Mouse (Mus musculus) midbrain, postnatal 0 days (tissue): ENCODE measurements at regions not wholly inside any gene's neighbourhood (a gene's known extent, or its start where the extent isn't known, plus 50 kb on each side); places are given as distances from the start of the nearest gene placed in this dataset.

Experiments used
- ATAC-seq: fragments of 200-750 bp; cut with Nextera tagmentation; 2 replicates; pipeline ENCODE4 v1.8.0; 2017; ENCODE audit warnings: moderate number of reproducible peaks, mild to moderate bottlenecking, moderate TSS enrichment, moderate library complexity; ENCODE audit not compliant: low FRiP score
- DNase-seq: peaks from one replicate; pipeline ENCODE4 v3.0.0-alpha.2; 2015; ENCODE audit warnings: low spot score
- H3K27ac ChIP-seq: fragments of 300-500 bp; sonication (generic); 2 replicates; pipeline ENCODE4 v1.5.1; 2014; ENCODE audit warnings: low read depth, mild to moderate bottlenecking, low read length, mixed read lengths
- H3K27me3 ChIP-seq: fragments of 300-500 bp; sonication (generic); 2 replicates; pipeline ENCODE4 v1.6.1; 2014; ENCODE audit warnings: low read length, control low read depth, mixed read lengths; ENCODE audit not compliant: insufficient read depth
- H3K36me3 ChIP-seq: fragments of 300-500 bp; sonication (generic); 2 replicates; pipeline ENCODE4 v1.6.1; 2014; ENCODE audit warnings: low read length, control low read depth, mixed read lengths; ENCODE audit not compliant: insufficient read depth
- H3K4me1 ChIP-seq: fragments of 300-500 bp; sonication (generic); 2 replicates; pipeline ENCODE4 v1.6.1; 2014; ENCODE audit warnings: mild to moderate bottlenecking, control low read depth, antibody characterized with exemption, low read length, mixed read lengths; ENCODE audit not compliant: insufficient read depth
- H3K4me2 ChIP-seq: fragments of 300-500 bp; sonication (generic); 2 replicates; pipeline ENCODE4 v1.6.1; 2014; ENCODE audit warnings: low read depth, mild to moderate bottlenecking, low read length, mixed read lengths; ENCODE audit not compliant: poor library complexity, severe bottlenecking
- H3K4me3 ChIP-seq: fragments of 300-500 bp; sonication (generic); 2 replicates; pipeline ENCODE4 v1.5.1; 2014; ENCODE audit warnings: low read depth, mild to moderate bottlenecking, low read length, moderate library complexity
- H3K9ac ChIP-seq: fragments of 300-500 bp; sonication (generic); replicated peaks from 2 replicates; pipeline ENCODE4 v1.6.1; 2014; ENCODE audit warnings: mild to moderate bottlenecking, low read length, moderate library complexity, mixed read lengths; ENCODE audit not compliant: poor library complexity, severe bottlenecking
- H3K9me3 ChIP-seq: fragments of 300-500 bp; sonication (generic); 2 replicates; pipeline ENCODE4 v1.6.1; 2016; ENCODE audit warnings: low read length, control low read depth
- CTCF ChIP-seq: IDR thresholded peaks from 2 replicates; pipeline ENCODE4 v1.5.1; 2016; ENCODE audit warnings: antibody characterized with exemption, mild to moderate bottlenecking
- WGBS: fragments of 180-500 bp; shearing (Covaris S2); extraction: QIAGEN DNeasy Blood & Tissue Kit; methylation state at CpG from one replicate; pipeline ENCODE4 v1.1.7; 2014; 5-methylcytosine and 5-hydroxymethylcytosine counted together

DNA sequence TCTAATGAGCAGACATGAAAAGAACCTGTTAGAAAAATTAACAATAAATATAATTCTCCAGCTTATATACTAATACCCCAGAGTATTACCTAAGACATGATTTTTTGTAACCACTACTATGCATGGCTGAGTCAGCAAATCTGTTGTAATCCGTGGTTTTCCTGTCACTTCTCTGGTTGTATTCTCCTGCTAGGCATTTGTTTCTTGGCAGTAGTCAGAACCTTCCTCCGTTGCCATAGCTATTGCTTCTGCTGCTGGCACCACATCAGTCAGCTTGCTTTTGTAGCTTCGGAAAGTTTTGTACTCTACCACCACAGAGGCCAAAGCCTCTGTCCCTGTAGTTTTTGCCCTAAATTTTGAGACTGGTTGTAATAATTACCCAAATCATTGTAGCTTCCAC, 381.4 kb upstream of the Dph6 start:
- ATAC-seq: no peak
- no peak overlapping the region for H3K4me3 ChIP-seq
- no peaks in the 10 kb centered on the region for H3K4me1 ChIP-seq
- no peaks in the 10 kb centered on the region for H3K27me3 ChIP-seq
- WGBS: 52% methylated on average over 3 of the region's 3 CpGs
- H3K9me3 ChIP-seq: no peaks in the 10 kb centered on the region
- no peak overlapping the region for H3K9ac ChIP-seq
- no peak overlapping the region for H3K4me2 ChIP-seq
- no peak overlapping the region for H3K27ac ChIP-seq
- peak; percentile 72 for DNase-seq
- H3K36me3 ChIP-seq: no peaks in the 10 kb centered on the region
- TF ChIP-seq CTCF: no peak

DNA sequence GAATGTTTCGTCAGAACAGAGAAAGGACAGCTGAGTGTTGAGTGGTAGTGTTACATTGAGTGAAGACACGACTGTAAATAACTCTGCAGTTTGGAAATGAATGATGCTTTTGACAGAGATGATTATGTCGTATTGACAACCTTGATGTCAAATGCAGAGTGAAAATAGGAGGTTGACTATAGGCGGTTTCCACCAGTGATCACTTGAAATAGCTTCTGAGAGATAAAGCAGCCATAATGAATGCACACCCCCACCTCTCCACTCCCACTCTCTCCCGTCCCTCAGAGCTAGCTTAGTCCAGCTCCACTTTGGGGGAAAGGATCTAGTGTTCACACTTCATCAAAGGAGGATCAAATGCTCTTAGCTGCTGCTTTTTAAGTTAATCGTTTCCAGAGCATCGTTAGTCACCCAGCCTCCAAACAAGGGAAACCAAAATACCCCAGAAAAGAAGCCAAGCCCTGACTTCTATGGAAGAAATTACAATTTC, 387.6 kb upstream of the Dph6 start:
- WGBS: 58% methylated on average over 7 of the region's 7 CpGs

DNA sequence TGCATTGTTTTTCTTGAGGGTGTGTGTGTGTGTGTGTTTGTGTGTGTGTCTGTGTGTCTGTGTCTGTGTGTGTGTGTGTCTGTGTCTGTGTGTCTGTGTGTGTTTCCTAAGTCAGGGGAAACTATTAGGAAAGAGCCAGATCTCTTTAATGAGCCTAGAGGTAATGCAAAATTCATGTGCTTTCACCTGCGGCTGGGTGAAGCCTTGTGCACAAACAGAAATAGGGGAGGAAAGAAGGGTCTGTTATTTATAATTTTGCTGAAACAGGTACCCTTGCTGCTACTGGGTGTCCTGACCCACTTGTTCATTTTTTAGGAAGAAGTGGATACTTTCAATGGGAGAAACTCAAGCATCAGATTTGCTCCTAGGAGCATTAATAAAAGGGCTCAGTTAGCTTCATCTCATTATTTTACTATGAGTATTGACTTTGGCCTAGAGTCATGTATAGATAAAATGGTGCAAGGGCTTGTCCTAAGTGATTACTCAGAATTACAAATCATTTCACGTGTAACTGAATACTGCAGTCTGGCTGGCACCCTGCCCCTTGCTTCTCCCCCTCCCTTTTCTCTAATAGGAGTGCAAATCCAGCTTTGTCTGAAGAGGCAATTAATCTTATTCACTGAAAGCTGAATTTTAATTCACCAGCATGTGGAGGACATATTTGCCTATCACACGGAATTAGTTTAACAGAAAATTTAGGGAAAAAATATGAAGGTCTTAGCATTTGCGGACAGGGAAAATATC, 401.7 kb upstream of the Dph6 start:
- H3K4me1 ChIP-seq: no peaks in the 10 kb centered on the region
- no peaks in the 10 kb centered on the region for H3K9me3 ChIP-seq
- ATAC-seq: 0 out of 2 replicates have a peak, but pooled peaks have one; percentile 52
- no peak overlapping the region for H3K4me3 ChIP-seq
- peak; percentile 58 for DNase-seq
- TF ChIP-seq CTCF: no peak
- 38% methylated on average over 4 of the region's 4 CpGs for WGBS
- no peak overlapping the region for H3K27ac ChIP-seq
- no peak overlapping the region for H3K9ac ChIP-seq
- no peak overlapping the region for H3K4me2 ChIP-seq
- H3K27me3 ChIP-seq: no peaks in the 10 kb centered on the region
- H3K36me3 ChIP-seq: no peaks in the 10 kb centered on the region

More for the DNA sequence above, 387.6 kb upstream of the Dph6 start:
- Histone ChIP-seq H3K9me3 (no peaks in the 10 kb centered on the region), H3K27ac (no peak overlapping the region), H3K36me3 (no peaks in the 10 kb centered on the region), H3K9ac (no peak overlapping the region), H3K4me2 (no peak overlapping the region), H3K4me1 (no peaks in the 10 kb centered on the region), H3K4me3 (no peak overlapping the region), H3K27me3 (no peaks in the 10 kb centered on the region)
- TF ChIP-seq CTCF: no peak
- no peak for ATAC-seq
- no peak for DNase-seq

DNA sequence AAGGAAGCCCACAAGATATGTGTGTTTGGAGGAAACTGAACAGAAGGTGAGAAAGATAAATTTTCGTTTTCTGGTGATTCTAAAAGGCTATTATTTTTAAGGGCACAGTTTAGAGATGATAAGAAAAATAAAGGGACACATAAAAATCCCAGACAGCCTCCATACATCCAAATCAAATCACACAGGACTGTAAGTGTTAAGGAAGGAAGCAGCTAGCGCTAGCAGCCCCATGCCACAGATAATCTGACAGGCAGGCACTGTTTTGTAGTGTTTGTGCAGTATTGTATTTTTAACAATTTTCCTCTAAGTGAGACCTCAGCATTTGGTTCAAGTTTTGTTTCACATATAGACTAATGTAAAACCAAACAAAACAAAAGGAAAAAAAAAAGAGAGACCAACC, 402.4 kb upstream of the Dph6 start:
- WGBS: 56% methylated on average over 2 of the region's 2 CpGs
- no peak overlapping the region for H3K4me2 ChIP-seq
- no peaks in the 10 kb centered on the region for H3K36me3 ChIP-seq
- H3K4me3 ChIP-seq: no peak overlapping the region
- H3K9ac ChIP-seq: no peak overlapping the region
- H3K27me3 ChIP-seq: no peaks in the 10 kb centered on the region
- H3K9me3 ChIP-seq: no peaks in the 10 kb centered on the region
- no peak for TF ChIP-seq CTCF
- DNase-seq: no peak
- H3K4me1 ChIP-seq: no peaks in the 10 kb centered on the region
- no peak for ATAC-seq
- H3K27ac ChIP-seq: no peak overlapping the region

DNA sequence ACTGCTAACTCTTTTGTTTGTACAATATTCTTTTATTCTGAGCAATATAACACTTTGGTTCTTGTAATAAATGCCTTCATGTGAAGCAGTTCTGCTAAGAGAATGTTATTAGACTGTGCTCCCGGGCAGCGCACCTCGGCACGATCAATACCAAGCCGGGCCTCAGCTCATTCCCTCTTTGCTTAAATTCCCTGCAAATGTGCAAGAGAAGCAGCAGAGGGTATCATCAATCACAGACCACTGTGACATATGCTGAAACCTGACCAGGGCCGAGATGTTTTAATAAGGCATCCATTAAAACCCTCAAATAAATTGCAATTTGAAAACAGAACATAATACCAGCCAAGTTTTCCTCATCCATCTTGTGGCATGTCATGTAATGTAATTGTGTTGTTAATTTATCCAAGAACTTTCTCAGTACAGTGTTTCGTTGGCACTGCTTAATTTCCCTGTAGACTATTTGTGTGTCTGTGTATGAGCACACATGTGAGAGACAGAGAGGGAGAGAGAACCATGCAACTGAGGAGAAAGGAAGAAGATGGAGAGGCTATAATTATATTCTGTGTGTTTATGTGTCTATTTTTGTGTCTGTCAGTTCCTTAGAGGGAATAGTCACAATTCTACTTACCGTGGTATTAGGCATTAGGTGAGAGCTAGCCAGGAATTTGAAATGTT, 412.9 kb upstream of the Dph6 start:
- H3K9ac ChIP-seq: no peak overlapping the region
- no peaks in the 10 kb centered on the region for H3K36me3 ChIP-seq
- no peaks in the 10 kb centered on the region for H3K4me1 ChIP-seq
- H3K27me3 ChIP-seq: no peaks in the 10 kb centered on the region
- TF ChIP-seq CTCF: no peak
- H3K27ac ChIP-seq: no peak overlapping the region
- DNase-seq (peak; percentile 6), ATAC-seq (no peak)
- H3K9me3 ChIP-seq: no peaks in the 10 kb centered on the region
- H3K4me2 ChIP-seq: no peak overlapping the region
- 80% methylated on average over 8 of the region's 8 CpGs for WGBS
- H3K4me3 ChIP-seq: no peak overlapping the region

DNA sequence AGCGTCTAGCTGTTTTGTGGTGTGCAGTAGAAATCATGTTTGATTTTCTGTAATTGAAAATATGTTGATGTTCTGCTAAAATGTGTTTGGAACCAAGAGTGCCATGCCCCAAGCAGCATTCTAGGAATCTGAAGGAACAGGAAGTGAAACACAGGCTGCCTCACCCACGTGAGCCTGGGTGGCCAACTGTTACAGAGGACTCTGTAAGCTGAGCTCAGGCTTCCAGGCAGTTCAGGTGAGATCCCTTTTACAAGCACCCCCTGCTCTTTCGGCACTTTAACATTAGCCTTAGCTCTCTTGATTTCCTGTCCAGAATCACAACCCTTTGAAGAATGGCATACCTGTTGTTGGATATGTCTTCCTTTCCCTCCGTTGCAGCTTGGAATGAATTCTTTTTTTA, 414.9 kb upstream of the Dph6 start:
- Histone ChIP-seq H3K36me3 (no peaks in the 10 kb centered on the region), H3K4me3 (no peak overlapping the region), H3K9ac (no peak overlapping the region), H3K27ac (no peak overlapping the region), H3K4me2 (no peak overlapping the region), H3K4me1 (no peaks in the 10 kb centered on the region), H3K27me3 (no peaks in the 10 kb centered on the region), H3K9me3 (no peaks in the 10 kb centered on the region)
- DNase-seq (no peak), ATAC-seq (no peak)
- TF ChIP-seq CTCF: no peak
- 70% methylated on average over 4 of the region's 4 CpGs for WGBS
